Mouse (Mus musculus): ENCODE data around the gene Htr1d.

DNA sequence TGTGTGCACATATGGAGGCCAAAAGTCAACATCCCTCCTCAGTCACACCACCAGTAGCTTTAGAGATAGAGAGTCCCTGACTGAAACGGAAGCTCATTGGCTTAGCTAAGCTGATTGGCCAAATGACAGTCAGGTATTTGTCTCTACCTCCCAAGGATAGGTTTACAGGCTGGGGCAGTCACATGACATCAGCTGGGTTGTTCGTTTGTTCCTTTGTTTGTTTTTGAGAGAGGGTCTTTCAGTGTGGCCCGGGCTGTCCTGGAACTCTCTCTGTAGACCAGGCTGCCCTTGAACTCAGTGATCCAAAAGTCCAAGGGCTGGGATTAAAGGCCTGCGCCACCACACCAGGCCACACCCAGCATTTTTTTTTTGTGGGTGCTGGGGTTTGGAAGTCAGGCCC lies 37.9 kb downstream of the Htr1d start:
- TF ChIP-seq POLR2A (IDR thresholded peaks at IDR 0.05; ENCODE audit: low read depth, low read length) (no peak), CTCF (IDR thresholded peaks at IDR 0.05; ENCODE audit: extremely low read depth, insufficient read depth, insufficient read length, insufficient replicate concordance) (no peak)
